Mouse (Mus musculus): Measurements from ENCODE around the gene Dab2ip.

DNA sequence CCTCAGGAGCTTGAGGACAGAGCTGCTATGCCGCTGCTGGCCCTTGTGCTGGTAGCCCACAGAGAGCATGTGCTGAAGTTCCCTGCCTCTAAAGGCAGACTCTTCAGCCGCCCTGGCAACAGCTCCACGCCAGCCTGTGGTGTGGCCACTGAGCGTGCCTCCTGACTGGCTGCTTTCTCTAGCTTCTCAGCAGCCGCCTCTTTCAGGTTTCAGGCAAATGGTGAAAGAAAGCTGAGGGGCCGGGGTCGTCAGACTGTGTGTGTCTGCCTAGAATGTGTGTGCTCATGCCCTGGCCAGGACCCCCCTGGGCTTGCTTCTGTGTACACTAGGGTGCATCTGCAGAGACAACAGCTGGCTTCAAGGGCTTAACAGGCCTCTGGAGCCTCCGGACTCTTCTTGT lies 119.8 kb downstream of the Dab2ip start:
- no peak for TF ChIP-seq HCFC1 (IDR thresholded peaks at IDR 0.05; ENCODE audit: low read depth, low read length)
- TF ChIP-seq CTCF (IDR thresholded peaks at IDR 0.05 in 2 of 3, conservative IDR thresholded peaks at IDR 0.05 in 1 of 3; ENCODE audit: control insufficient read depth in 1 of 3, insufficient read depth in 1 of 3, low read depth in 2 of 3, low read length in 3 of 3, poor library complexity in 1 of 3, severe bottlenecking in 1 of 3): no peak
- TF ChIP-seq EP300 (IDR thresholded peaks at IDR 0.05; ENCODE audit: low read depth in 1 of 2, low read length in 2 of 2): no peak
- no peak for TF ChIP-seq POLR2AphosphoS2 (IDR thresholded peaks at IDR 0.05; ENCODE audit: low read length)
- TF ChIP-seq NELFE (IDR thresholded peaks at IDR 0.05; ENCODE audit: low read depth, low read length): no peak
- no peak for TF ChIP-seq USF1 (IDR thresholded peaks at IDR 0.05; ENCODE audit: low read depth, low read length)
- TF ChIP-seq ZMIZ1 (IDR thresholded peaks at IDR 0.05; ENCODE audit: low read depth, low read length): no peak
